Mouse (Mus musculus) right cerebral cortex, postnatal 14 days (tissue): ENCODE measurements around the gene Frzb.
"Not testable (repeated sequence)": the region's sequence is repeated elsewhere in the genome, so short reads cannot be mapped to it uniquely, and the experiment has no call there.

ENCODE experiments used
- DNase-seq: peaks from one replicate; pipeline ENCODE4 v3.0.0; 2022

Gene Frzb

DNA sequence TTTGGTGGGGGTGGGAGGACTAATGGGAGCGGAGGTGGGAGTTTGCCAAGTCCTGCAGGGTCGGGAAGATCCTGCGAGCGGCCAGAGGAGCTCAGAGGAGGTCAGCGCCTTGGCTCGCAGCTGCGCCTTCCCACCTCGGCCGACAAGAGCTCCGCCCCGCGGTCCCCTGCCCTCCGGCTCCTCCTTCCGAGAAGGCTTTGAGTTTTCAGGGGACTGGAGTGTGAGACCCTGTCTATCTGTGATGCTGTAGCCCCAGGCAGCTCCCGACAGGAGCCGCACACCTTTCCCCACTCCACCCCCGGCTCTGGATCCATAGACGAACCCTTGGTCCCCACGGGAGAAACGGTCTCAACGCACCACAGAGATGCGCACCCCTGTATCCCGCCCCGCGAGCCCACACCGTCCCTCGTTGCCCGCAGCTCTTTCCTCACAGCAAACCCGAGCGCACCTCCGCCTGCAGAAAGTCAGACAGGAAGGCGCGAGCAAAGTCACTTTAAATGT is at the start of gene Frzb:
Frzb (minus strand) TSS at position 335 of the 501 bp plus-strand sequence.
- peak; percentile 23 for DNase-seq

DNA sequence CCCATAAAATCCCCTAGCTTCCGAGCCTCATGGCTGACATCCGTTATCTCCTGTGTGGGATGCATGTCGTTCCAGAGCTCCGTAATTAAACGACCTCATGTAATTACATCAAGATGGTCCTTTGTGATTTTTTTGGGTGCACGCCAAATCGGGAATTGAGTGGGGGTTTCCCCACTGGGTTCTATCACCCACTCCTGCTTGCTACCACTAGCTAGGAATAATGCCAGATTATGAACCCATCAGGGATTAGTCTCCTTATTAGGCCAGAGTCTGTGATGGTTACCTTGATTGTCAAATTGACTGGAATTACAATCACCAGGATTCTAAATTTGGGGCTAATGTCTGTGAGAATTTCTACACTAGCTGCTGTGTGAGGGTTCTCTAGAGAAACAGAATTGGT is 47.9 kb upstream of the Frzb start:
- not testable (repeated sequence) for DNase-seq

DNA sequence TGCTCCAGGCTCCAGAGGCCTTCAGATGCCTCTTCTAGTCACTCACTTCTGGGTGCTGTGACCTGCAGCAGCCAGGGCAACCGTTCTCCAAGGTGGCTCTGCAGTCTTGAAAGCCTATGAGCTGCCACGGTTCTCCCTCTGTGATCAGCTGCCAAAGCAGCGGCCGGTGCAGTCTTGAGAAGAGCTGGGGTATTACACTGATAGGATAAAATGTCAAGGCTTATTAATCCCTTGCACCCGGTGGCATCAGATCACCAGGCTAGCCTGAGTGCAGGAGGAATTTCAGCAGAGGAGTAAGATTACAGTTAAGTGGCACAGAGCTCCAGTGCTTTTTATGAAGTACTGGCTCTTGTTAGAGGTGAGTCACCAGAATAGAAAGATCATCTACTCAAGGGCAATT is 39.4 kb upstream of the Frzb start:
- no peak for DNase-seq

DNA sequence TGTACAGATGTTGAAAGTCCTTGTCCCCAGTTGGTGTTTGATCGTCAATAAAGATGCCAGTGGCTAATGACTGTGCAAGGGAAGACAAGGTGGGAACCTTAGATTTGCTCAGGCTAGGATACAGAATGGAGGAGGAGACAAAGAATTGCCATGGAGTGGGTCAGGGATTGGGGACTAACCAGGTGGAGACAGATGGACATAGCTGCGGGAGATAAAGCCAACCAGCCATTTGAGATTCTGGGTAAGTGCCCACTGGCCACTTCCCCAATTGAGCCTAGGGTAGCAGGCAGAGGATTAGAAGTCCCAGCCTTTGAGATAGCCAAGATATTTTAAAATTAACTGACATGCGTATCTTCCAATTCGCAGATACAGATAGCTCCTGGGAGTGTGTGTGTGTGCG is 37.5 kb upstream of the Frzb start:
- no peak for DNase-seq

DNA sequence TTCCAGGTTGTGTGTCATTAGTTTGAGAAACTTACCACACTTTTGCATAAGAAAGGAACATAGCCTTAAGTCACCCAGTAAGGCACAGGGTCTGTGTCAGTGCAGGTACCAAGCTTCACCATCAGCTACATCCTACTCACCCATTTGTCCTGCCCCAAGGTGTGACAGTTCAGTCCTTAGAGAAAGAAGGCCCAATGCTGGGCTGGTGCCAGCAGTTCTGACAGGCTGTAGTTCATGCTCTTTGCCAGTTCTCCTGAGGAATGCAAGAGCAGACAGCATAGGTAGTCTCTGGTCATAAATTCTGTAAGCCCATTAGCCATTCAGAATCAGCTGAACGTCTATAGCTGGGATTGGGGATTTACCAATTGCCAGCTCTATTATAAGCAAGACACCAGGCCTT is 28.4 kb upstream of the Frzb start:
- no peak for DNase-seq

DNA sequence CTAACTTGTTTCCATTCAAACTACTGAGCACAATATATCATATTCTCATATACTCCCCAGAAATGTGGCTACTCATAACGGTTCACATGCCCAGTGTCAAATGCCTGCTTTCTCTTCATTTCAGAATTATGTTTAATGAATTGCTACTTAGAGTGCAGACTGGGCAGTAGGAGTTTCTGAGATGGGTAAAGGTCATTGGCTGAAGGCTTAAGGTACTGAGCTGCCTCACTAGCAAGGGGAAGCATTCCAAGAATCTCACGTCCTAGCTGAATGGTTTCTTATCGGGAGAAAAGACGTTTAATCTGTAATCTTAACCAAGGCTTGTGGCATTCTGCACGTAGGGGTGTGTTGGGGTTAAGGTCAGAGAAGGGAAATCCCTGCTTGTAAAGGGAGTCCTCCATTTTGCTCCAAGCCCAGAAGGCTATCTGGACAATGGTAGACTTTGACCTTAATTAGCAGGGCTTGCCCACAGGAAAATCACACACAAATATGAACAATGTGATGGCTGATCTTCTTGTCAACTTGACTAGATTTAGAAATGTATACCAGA is 26.9 kb upstream of the Frzb start:
- no peak for DNase-seq

DNA sequence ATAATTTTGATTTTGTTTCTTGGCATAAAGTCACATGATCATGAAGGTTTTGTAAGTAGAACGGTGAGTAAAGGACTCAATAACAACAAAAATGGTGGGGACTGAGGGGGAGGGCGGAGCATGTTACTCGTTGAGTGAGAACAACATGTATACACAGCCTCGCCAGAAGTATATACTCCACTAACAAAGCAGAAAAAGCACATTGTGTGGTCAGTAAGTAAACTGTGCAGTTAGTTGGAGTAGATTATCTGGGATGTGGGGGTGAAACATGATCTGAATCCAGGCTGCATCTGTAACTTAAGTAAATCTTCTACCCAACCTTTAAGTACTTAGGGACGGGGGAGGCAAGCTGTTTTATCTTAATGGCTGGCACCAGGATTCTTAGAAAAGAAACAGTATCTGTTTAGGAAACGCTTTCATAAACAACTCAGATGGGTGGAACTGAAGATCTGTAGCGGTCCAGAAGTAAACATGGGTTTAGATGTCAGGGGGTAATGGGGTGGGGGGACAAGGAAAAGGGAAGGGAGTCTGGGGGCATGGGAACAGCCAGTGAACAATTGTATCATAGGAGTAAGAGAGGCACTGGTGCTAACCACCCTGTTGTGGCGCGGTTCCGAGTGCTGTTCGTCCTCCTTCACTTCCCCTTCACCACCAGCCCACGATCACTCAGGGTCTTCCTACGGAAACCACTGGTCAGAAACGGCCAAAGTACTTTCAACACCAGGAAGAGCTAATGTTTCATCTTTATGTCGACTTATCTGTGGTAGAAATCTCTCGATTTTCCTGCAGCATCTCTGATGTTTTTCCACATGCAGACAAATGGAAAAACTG is 18.8 kb upstream of the Frzb start:
- DNase-seq = no peak

DNA sequence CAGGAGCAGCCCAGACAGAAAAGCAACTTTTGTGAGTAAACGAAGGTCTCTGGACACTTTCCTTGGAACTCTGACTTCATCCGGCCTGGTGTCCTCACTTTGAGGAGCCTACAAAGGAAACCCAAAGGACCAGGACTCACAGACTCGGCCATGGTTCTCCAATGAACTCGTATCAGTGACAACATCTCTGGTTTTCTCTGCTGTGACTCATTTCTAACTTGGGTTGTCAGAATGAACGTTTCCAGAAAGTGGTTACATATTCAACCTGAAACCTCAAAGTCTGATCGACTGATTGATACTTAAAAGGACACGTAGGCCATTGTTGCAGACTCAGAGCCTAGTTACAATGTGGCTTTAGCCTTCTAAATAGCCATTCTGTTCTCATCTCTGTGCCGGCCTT is 14.4 kb upstream of the Frzb start:
- DNase-seq = no peak

DNA sequence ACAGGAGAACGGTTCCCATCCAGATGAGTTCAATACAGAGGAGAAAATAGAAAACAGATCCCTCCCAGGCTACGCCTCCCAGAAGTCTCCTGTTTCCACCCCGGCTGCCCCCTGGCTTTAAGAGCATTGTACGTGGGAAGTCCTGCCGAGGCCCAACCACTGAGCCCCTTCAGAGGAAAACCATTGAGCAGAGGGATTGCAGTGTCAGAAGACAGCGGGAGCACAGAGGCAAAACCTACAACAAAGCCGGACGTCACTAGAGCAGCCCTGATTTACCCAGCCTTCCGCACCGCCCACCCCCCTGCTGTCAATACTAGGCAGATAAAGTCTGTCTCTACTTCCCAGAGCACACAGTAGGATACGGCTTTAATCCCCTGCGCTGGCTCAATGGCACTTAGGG is 806 bp upstream of the Frzb start:
- peak; percentile 10 for DNase-seq

DNA sequence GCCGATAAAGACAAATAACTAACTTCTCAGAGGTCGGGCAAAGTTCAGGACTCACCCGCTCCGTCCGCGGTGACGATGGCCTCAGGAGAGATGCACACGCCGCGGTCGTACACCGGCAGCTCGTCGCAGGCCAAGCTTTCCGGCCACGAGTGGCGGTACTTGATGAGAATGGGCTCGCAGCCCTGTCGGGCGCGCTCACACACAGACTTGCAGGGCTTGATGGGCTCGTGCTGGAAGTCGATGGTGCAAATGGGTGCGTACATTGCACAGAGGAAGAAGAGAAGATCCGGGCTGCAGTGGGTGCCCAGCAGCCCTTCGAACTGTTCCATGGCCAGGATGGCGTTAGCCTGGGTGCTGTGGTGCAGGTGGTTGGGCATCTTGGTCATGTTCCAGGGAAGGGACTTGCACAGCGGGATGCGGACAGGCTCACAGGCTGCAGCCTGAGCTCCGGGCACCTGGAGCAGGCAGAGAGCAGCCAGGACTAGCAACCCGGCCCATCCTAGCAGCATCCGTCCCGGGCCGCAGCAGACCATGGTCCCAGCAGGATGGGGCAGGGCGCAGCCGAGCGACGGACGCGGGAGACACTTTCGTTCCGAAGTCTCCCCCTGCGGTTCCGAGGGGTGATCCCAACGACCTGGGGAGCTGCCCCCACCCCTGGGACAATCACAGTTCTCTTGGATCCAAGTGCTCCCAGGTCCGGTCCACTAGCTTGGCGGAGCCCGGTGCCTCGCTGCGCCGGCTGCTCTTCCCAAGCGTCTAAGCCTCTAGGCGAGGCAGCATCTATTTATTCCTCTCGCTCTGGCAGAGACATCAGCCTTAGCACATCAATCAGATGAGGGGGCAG is 895 bp downstream of the Frzb start:
- DNase-seq = peak; percentile 18

DNA sequence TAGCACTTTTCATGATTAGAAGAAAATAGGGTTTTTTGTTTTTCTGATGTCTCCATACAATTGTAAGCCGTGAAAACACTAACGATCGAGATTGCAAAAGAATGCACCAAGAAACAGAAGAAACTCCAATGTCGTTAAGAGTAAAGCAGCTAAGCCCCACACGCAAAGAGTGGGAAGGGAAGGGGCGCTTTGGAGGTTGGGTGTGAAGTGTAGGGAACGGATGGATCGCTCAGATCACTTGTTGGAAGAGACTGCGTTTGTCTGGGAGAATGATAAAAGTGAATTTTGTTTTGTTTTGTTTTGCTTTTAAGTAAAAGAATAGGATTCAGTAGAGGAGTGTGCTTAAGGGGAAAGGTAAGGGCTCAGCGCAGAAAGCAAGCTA is 1.5 kb downstream of the Frzb start:
- no peak for DNase-seq

DNA sequence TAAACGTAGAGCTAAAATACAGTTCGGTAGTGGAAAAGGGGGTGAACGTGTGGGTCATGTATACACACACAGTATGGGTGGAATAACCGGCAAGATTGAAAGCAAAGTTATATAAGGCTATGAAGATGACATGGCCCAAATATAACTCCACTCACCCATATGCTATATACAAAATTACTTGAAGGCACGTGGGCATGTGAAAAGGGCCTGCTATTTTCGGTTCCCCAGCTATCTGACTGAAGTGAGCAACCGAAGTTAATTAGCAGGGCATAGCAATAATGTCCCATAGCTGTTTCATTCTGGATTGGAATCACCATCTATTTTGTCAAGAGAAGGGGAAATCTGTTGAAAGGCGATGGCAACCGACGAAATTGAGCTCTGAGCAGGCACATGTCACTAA is 1.9 kb downstream of the Frzb start:
- no peak for DNase-seq

DNA sequence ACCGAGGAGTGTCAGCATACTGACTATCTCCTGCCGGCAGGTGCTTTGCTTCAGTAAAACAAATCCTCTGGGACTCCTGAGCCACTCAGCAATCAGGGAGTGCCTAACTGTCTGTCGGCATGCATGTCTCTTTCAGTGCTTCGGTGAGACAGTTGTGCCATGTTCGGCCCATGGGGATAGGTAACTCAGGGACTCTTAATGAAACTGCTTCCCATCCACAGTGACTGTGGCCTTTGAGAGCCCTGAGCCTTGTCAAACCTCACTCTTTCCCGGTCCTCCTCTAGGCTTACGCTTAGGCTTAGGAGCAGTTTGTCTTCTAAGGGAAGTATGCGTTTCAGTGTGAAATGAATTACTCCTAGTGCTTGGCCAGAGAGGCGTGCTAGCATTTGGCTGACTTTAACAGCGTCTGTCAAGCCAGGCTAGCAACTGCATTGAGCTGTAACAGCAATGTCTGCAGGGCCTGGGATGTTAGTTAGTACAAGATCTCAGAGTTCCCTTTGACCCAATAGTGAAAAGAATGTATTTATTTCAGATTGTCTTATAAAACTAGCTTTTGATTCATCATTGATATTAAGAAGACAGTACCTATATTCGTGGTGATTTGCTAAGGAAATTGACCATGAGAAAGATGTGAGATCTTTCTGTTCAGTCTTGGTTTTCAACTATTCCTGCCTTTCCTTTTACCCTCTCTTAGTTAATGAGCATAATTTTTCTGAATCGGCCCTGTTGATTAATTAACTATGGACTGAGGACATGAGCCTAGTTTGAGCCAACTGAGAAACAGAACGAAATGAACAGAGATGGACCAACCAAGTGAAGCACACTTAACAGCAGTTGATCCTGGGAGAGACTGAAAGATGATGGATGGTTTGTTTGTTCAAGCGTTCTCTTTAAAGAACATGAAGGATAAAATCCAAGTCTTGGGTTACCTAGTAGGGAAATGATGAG is 2.7 kb downstream of the Frzb start:
- no peak for DNase-seq

DNA sequence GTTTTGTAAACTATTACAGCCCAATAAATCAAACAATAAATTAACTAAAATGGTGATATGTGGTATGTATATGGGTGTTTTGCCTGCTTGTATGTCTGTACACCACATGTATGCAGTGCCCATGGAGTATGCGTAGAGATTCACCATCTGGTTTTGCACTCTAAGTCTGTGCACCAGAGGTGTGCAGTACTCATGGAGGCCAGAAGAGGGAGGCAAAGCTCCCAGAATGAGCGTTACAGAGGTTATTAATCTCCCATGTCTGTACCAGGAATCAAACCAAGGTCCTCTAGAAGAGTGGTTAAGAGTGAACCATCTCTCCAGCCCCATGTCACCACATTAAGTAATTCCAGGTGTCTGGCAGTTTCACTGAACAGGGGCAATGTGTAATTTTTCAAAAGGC is 3.5 kb downstream of the Frzb start:
- peak; percentile 8 for DNase-seq

DNA sequence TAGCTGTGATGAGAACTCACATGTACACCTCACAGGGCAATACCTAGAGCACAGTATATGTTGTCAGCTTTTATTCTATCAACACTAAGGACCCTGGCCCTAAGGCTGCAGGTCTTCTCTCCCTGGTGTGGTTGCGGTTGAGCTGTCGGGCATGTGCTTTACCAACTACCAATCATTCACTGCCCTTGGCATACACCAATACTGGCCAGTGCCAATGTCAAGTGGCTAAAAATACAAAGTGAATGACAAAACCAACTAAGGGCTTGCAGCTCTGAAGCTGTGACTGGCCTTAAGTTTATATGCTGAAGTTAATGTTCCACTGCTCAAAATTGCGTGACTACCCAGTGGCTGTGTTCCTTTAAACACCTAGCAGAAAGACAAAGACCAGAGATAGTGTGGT is 6.0 kb downstream of the Frzb start:
- no peak for DNase-seq

DNA sequence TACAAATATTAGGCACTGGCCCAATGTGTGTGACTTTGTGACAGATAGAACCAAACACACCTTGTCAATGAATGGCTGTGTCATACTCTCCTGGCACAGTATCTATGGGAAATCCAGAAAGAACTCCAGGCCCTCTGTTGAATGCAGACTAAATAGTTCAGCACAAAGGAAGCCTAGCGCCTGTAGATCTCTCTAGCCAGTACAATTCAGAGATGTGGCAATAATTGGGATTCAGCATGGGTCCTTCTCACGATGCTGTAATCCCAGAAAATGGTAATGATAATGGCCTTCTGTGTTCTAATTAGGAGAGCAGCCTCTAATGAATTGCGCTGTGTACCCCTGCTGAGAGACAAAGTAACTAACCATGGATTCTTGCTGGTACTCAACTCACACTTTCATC is 8.6 kb downstream of the Frzb start:
- DNase-seq = no peak

DNA sequence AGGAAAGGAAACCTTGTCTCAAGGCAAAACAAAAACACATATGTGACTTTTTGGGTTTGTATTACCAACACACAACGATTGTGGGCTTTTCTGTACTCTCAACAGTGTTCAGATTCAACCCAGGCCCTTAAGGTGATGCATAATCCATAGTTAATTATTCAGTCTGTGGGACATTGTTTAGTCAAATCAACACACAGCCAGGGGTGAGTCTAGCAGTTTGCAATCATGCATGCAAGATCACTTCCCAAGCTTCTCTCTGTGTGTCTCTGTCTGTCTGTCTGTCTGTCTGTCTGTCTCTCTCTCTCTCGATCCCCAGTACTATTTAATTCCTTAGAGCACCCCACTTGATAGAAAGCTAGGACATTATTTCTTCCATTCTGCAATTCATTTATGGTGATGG is 10.0 kb downstream of the Frzb start:
- no peak for DNase-seq

DNA sequence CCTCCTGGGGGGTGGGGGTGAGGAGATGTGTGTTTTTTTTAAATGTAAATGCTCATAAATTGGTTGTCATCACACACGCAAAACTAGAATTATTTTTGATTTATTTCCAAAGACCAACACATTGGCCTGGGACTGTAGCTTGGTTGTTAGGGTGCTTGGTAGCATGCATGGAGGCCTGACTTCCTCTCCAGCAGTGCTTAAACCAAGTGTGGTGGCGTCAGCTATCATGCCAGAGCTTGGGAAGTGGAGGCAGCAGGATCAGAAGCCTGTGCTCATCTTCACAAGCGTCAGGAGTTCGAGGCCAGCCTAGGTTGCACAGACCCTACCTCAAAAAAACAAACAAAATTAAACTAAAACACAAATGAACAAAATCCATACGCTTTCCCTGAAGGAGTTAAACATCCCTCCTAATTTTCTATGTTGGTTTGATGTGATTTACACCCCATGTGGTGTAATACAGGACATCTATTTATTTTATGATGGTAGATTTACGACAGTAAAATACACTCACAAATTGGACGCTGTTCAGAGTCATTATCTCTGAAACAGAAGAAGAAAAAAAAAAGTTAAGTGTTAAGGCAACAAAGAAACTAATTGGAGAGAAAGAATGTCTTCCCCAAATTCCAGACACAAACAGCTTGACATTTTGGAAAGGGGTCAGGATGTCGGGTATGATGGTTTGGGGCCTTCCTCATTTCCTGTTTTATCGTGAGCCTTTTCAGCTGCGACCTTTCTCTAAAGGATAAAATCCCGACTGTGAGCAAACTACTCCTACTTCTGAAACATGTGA is 12.4 kb downstream of the Frzb start:
- no peak for DNase-seq

DNA sequence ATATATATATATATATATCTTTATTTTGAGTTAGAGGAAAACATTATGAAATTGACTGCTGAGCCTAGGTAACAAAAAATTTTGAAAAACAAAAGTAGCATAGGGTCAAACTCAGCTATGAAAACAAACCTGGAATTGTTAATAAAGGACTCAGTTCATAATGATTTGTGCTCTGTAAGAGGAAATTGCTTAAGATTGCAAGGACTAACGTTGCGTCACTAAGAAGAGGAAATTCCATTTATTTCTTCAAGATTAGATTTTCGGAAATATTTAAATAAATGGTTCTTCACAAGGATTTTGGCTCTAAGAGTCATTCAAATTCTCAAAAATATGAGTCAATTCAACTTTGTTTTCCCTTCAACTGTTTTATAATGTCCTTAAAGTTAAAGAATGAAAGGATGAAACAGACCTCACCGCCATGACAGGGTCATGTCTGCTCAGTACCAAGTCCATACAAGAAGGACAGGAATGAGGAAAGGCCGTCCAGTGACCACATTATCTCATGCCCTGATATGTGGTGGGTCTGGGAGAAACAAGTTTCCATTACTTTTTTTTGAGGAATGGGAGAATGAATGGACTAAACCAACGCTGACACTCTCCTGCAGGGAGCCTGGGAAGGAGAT is 14.1 kb downstream of the Frzb start:
- no peak for DNase-seq

DNA sequence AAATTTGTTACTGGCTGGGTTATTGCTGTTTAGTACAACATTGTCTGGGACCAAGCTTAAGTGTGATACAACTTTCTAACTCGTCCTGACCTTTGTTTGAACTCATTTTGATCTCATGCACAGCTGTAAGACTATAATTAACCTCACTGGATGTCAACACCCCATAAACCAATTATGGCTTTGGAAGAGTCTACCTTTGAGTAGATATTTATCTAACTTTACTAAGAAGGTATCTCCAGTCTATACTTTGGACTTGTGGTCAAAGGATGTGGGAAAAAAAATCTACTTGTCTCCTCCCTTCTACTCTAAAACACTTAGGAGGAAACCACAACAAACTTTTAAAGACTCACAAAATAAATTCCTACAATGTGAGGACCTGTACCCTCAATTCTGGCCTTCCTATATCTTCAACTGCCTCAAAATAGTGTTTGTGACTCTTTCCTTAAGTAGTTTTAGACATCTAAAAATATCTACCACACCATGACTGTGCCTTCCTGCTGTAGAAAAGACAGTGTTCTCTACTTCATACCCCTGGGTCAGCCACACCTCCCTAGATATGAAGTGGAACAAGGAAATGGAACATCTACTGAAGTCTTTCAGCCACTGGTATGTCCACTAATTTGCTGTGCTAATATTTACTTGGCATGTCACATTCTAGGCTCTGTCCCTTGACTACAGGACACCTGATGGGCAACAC is 16.9 kb downstream of the Frzb start:
- no peak for DNase-seq

DNA sequence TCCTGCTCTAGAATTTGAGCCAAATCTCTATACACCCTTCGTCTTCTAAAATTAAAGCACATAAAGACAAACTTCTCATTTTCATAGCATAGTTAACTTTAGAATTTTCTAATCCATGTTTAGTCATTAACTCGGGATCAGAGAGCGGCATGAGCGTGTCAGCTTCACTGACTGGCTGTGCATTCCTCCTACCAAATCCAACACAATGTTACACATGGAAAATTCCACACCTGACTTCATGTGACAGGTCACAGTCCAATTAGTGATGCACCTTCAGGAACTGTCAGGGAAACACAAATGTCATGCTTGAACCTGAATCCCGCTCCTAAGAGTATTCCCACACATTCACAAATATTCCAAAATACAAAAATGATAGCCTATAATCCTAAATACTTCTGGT is 24.3 kb downstream of the Frzb start:
- DNase-seq = no peak
